Mouse (Mus musculus) c-Kit-positive CD71-negative TER-119-negative erythroid progenitor cells, embryonic 14.5 days (primary cell): ENCODE data around the gene Npas2.
A peak's percentile ranks its signal among the peaks of the same experiment; 100 is the strongest.

Experiments
- DNase-seq: peaks from one replicate; pipeline ENCODE4 v3.0.0-alpha.2; 2013; ENCODE audit warnings: low read depth

Gene Npas2

DNA sequence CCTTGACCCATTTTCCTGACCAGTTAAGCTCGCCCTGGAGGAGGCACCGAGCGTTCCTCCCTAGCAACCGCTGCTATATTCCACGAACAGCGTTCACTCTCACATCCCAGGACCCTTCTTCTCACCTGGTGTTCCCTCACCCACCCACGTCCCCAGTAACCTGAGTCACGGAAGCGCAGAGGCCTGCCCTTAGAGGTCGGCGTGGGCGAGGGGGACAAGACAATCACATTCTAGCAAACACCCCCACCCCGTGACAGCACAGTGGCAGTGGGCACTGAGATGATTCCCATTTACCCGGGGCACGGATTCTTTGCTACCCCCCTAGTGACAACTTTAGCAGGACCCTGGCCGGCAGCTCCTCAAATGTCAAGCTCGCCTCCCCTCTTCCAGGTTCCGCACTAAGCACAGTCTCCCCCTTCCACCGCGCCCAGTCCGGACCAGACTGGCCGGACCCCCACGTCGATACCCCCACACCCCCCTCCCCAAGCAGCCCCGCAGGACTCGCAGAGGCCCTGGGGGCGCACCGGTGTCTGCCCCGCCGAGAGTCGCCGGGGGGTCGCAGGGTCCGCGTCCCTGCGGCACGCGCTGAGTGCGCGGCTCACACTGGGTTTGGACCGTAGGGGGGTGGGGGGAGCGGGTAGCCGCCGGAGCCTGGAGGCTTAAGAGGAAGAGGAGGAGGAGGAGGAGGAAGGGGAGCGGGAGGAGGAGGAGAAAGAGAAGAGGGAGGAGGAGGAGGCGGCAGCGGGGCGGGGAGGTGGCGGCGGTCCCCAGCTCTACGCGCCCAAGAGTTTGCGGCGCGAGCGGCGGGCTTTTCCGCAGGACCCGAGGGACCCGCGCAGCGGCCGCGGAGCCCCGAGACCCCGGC lies at the start of gene Npas2:
Gene Npas2 (plus strand): TSS at position 735 of the 865 bp plus-strand sequence.
- no peak for DNase-seq

DNA sequence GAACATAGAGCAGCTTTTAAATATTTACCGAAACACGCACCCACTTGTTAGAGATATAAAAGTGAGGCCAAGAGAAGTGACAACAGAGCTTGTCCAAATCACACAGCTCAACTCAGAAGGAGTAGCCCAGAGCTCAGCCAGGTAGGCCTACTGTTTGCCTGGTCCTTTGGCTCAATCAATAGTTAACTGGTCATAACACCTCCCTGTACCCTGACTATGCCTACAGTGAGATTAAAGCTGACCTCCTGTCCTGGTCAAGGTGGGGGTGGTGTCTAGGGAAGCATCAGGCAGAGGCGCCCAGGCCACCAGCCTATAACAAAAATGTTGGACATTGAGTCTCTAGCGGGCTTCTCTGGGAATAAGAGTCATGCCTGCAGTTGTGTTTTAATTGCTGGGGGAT lies 36.8 kb upstream of the Npas2 start:
- DNase-seq, result no peak

DNA sequence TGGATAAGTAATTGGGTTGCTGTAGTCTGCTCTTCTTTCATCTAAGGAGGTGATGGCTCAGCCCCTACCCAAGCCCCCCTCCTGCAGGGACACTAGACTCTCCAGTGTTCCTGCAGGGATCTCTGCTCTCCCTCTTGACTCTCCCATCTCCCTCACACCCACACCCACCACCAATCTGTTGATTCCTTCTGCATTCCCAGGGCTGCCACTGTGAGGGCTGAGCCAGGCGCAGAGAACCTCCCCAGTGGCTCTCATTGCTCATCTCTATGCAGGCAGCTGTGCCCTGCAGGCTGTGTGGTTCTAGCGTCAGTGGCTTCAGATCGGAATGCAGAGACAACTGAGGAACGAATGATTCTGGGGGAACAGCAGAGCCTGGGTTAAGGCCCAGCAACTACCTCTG lies 33.4 kb upstream of the Npas2 start:
- DNase-seq, result no peak

DNA sequence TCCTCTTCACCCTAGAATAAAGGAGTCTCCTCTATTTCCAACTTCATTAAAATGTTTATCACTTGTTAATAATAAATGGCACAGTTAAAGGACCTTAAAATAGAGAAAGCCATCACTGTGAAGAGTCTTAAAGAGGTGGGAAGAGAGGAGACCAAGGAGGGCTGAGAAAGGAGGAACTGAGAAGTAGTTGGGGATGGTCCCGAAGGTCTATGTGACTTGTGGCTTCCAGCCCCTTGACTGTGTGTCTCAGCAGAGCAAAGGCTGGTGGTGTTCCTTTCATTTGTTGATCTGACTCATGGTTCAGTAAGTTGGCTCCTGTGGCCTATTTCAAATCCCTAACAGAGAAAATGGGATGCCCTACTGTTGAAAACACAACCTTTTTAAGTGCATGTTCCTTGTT lies 30.5 kb upstream of the Npas2 start:
- no peak for DNase-seq

DNA sequence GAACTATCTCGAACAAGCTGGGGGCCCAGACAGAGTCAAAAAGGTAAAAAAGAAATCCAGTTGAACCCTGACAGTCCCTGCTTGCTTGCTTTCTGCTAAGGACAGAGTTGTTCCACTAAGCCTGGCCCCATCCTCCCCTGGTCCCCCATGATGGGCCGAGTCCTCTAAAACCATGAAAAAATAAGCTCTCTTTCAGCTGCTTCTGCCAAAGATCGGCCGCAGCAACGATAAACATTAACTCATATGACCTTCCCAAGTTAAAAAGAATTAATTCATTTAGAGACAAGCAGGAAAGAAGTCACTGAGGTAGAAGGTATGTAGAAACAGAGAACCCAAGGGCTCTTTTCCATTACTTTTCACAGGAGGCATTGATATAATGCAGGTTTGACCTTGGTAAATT lies 16.8 kb upstream of the Npas2 start:
- DNase-seq, result no peak

- no peak for DNase-seq
Observed at GRCm38 (mm10) chr1:39177211-39177610, 16.3 kb upstream of the Npas2 start.

DNA sequence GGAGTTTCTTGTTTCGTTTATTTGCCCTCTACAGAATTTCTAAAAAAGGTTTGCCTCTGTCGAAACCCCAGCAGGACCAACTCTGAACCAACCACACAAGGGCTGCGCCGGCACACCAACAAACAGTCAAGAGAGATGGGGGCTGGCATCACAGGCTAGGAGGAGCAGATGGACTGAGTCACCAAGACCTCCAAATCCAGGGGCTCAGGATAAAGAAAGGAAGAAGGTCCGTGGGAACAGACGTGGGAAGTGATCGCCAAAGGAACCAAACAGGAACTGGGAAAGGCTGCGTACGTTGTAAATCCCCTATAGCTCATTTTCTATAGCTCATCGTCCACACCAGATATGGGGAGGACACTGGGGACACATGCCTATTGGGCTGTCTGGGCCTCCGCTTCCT lies 13.7 kb upstream of the Npas2 start:
- no peak for DNase-seq

GRCm38 (mm10) chr1:39180517-39180916 lies 13.0 kb upstream of the Npas2 start:
- no peak for DNase-seq

- DNase-seq, result no peak
Observed at GRCm38 (mm10) chr1:39181901-39182300, 11.6 kb upstream of the Npas2 start.

- DNase-seq, result no peak
Observed at GRCm38 (mm10) chr1:39185833-39186232, 7.7 kb upstream of the Npas2 start.

- DNase-seq, result no peak
Observed at GRCm38 (mm10) chr1:39186711-39187437, 6.7 kb upstream of the Npas2 start.

- DNase-seq, result no peak
Observed at GRCm38 (mm10) chr1:39191122-39191521, 2.4 kb upstream of the Npas2 start.

- no peak for DNase-seq
Observed at GRCm38 (mm10) chr1:39192460-39192996, 1.0 kb upstream of the Npas2 start.

DNA sequence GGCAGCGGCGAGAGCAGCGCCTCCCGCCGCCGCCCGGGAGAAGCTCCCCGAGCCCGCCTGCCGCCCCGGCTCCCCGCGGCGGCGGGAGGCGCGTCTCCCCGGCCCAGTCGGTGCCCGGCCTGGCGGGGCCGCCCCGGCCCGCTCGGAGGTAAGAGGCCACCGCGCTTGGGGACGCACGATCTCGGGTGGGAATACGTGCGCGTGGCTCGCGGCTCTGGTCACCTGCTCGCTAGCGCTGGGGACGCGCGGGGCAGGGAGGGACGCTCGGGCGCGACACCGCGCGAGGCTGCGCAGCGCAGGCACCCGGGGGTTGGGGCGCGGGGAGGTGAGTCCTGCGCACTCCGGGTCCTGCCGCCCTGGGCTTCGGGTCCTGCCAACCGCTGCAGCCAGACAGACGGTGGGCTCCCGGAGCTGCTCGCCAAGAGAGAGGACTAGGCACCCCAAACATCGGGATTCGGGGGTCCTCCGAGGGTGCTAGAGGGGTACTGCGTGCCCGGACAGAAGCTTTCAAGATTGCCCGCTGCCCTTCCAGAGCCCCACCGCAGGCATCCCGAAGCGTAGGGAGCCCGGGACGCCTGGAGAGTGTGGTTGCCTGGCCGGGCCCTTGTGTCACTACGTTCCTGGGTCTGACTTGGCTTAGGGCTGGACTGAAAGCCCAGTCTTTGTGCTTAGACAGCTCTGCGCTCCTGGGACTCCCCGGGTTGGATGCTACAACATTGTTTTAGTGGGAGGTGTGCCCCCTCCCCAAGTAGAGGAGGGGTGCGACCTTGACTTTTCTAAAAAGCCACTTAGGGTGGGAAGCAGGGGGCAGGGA lies 538 bp downstream of the Npas2 start:
- no peak for DNase-seq

GRCm38 (mm10) chr1:39194959-39195358 lies 1.4 kb downstream of the Npas2 start:
- no peak for DNase-seq

DNA sequence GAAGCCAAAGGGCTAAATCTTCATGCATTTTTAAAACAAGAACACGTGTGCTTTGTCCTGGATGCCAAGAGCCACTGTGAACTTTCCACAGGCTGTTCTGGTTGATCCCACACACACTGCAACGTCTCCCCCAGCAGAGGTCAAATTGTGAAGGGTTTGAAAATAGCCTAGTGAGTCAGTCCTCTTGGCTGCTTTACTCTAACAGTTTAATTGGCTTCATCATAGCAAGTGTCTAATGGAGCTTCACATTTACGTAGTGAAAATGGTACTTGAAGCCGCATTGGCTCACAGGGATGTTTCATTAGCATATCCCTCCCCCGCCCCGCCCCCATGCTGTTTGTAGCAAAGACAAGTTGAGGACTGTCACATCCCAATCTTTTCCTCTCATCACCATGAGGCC lies 2.6 kb downstream of the Npas2 start:
- no peak for DNase-seq

- no peak for DNase-seq
Observed at GRCm38 (mm10) chr1:39196676-39197375, 3.3 kb downstream of the Npas2 start.

- DNase-seq, result no peak
Observed at GRCm38 (mm10) chr1:39205021-39205420, 11.5 kb downstream of the Npas2 start.

- no peak for DNase-seq
Observed at GRCm38 (mm10) chr1:39205697-39206096, 12.2 kb downstream of the Npas2 start.

GRCm38 (mm10) chr1:39206942-39207341 lies 13.4 kb downstream of the Npas2 start:
- DNase-seq, result peak; percentile 32

DNA sequence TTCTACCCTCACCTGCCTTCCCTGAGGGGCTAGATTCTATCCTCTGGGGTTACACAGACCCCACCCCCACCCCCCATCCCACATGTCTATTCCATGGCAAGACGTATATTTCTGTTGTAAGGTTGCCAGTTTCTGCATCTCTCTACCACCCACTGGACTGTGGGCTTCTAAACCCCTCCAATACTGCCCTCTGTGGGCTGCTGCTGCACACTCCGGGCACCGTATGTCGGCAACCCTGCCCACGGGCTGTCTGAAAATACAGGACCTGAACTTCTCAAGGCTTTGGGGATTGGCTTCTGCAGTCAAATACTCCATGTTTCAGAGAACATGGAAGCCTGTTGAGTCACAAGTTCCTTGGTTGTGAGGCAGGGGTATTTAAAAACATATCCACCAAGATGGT lies 17.4 kb downstream of the Npas2 start:
- no peak for DNase-seq

DNA sequence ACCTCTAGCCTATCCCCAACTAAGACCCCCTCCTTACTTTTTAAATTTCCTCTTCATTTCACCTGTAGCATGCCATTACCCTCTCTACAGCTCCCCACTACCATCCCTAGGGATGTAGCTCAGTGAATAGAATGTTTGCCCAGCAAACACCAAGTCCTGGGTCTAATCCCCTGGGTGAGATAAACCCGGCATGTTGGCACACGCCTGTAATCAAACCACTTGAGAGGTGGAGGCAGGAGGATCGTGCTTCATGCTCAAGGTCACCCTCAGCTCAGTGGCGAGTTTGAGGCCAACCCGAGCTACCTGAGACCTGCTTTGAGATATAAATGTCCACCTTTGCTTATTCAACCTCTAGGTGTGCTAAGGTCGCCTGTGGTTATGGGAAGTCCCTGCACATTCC lies 19.5 kb downstream of the Npas2 start:
- DNase-seq, result no peak
